Mouse (Mus musculus) neural tube, embryonic 10.5 days (tissue): ENCODE data around the gene Dennd1c.

Experiments used
- DNase-seq: peaks from one replicate; pipeline ENCODE4 v3.0.0-alpha.2; 2017; ENCODE audit warnings: low spot score; ENCODE audit errors: extremely low spot score

The Dennd1c gene

GRCm38 (mm10) chr17:57048816-57049215 lies 29.5 kb downstream of the Dennd1c start:
- DNase-seq, result no peak

DNA sequence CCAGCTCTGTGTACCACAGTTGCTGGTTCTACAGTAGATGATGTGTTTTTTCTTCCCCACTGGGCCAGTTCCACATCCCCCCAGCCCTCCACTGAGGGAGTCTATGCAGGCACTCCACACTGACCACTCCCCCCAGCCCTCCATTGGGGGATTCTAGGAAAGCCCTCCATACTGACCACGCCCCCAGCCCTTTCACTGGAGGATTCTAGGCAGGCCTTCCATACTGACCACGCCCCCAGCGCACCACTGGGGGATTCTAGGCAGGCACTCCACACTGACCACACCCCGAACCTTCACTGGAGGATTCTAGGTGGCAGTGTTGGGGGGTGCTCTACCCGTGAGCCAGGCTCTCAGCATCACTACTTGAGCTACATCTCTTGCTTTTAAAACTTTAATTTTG lies 30.9 kb downstream of the Dennd1c start:
- no peak for DNase-seq

GRCm38 (mm10) chr17:57041554-57041953 lies 36.8 kb downstream of the Dennd1c start, which contains the start of gene Slc25a41:
Gene Slc25a41, minus strand, starts transcription at chr17:57041654.
- no peak for DNase-seq

DNA sequence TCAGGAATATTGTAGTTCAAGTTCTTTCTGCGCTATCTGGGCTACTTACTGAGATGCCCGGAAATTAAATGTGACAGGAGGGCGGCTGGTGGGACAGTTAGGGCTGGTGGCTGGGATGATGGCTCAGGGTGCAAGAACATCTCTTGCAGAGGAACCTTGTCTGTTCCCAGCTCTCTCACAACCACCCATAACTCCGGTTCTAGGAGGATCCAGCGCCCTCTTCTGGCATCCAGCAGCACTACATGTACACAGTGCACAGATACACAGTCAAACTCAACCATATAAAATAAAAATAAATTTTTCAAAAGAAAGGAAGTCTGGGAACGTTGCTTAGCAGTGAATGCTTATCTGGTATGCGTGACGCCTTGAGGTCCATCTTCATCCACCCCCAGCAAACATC lies 39.3 kb downstream of the Dennd1c start:
- DNase-seq, result no peak

- no peak for DNase-seq
Measured at GRCm38 (mm10) chr17:57032854-57033253, 45.5 kb downstream of the Dennd1c start.

GRCm38 (mm10) chr17:57031661-57032420 lies 46.5 kb downstream of the Dennd1c start:
- DNase-seq, result peak; percentile 96

DNA sequence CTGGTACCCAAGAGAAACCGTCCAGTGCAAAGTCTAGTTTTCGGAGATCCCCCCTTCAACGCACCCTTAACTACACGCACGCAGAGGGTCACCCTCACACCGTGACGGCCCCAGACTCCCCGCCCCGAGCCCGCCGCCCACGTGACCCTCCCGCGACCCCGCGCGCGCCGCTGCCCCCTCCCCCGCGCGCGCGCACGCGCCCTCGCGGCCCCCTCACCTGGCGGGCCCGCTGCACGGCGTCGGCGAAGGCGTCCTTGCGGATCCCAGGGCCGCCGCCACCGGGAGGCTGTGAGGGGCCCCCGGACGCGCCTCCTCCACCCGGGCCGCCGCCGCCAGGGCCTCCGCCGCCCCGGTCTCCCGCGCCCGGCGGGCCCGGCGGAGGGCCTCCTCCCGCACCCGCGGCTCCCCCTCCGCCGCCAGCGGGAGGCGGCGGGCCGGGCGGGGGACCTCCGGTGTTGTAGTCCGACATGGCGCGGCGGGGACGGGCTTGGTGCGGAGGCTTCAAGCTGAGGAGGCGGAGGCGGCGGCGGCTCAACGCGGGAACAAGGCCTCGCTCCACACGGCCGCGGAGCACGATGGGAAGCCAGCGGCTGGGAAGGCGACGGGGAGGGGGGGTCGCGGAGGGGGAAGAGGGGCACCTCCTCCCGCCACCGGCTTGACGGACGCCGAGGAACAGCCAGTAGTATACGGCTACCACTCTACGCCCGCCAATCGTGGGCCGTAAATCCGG lies 47.2 kb downstream of the Dennd1c start, which contains the start of gene Khsrp:
Gene Khsrp (minus strand): TSS at position 592 of the 730 bp plus-strand sequence.
- DNase-seq, result peak; percentile 66

- DNase-seq, result no peak
Measured at GRCm38 (mm10) chr17:57029691-57030090, 48.6 kb downstream of the Dennd1c start.

DNA sequence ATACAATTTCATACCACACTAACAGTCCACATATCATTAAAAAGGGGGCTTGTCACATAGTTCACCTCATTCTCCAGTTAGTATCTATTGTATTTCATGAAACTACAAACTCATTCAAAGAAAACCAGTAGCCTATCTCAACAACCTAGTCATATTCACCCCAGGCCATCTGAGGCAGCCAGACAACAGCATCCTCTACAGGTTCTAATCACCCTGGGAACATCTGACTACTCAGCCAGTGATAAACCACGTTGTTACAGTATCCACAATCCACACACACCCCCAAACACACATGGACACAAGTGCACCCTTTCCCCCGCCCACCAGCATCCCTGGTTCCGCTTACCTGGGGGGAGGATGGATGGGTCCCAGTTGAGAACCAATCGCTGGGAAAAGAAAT lies 50.8 kb downstream of the Dennd1c start:
- no peak for DNase-seq

GRCm38 (mm10) chr17:57020960-57021359 lies 57.4 kb downstream of the Dennd1c start:
- DNase-seq, result no peak

DNA sequence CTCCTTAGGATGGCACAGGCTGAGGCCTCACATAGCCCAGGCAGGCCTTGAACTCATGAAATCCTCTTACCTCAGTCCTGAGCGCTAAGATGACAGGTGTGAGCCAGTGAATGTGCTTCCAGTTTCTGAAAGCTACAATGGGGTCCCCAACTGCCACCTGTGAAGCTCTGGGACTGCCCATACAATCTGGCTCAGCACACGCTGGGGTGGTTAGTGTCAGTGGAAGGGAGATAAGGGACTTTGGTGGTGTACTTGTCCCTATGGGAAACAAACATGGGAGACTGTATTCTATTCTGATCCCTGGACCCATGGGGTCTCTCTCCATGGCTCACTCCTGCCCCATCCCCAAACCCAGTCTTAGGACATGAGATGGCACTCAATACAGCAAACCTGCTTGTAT lies 58.6 kb downstream of the Dennd1c start:
- DNase-seq, result no peak
